In the genomic region with DNA sequence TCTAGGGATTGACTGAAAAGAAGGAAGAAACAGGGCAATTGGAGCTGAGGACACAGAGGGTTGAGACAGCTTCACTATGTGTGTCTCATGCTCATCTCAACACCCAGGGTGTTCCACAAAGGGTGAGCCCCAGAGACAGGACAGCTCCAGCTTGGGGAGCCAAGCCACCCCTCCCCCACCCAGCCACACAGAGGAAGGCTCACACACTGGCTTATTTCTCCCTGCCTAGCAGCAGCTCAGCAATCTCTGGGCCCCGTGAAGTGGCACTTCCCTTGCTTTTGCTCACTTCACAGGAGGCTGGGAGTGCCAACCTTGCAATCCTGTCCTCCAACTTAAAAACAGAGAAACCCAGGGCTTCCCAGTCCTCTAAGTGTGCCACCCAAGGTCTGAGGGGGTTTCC, we compare ENCODE assay signal across 8 mouse cellular contexts. TPM values are rescaled to one million over a fixed set of nuclear protein-coding genes. Genes with fewer than 3 reads are reported as not detected.
DNase-seq lines count a peak whose midpoint lies in the region; ATAC-seq and TF ChIP-seq lines count a peak whose summit lies in the region.

No protein-coding gene starts in this region.

- DNase-seq in hindbrain, embryonic 11.5 days (ENCODE audit: low spot score), result no peak
- DNase-seq in ES-E14 (ENCODE audit: low read depth, low spot score), result no peak
- no peak for DNase-seq in embryonic facial prominence, embryonic 14.5 days (ENCODE audit: low spot score)
- peak; percentile 71 for DNase-seq in kidney, postnatal 10 days
- DNase-seq in lung, postnatal 25 days (ENCODE audit: low spot score), result peak; percentile 71
- DNase-seq in ovary, postnatal 14 days (ENCODE audit: low spot score), result no peak
- no peak for DNase-seq in adrenal gland, postnatal 25 days

- H3K27me3 ChIP-seq in hindbrain, embryonic 11.5 days (ENCODE audit: control insufficient read depth, insufficient read depth, low read length), result no peaks in the 10 kb centered on the region
- no peaks in the 10 kb centered on the region for H3K27me3 ChIP-seq in hindbrain, embryonic 16.5 days (replicated peaks; ENCODE audit: control insufficient read depth, insufficient read depth, low read length)
- H3K27me3 ChIP-seq in embryonic facial prominence, embryonic 14.5 days (replicated peaks; ENCODE audit: control insufficient read depth, insufficient read depth, low read length), result no peaks in the 10 kb centered on the region

- no peaks in the 10 kb centered on the region for H3K36me3 ChIP-seq in hindbrain, embryonic 11.5 days (ENCODE audit: control insufficient read depth, insufficient read depth, low read length)
- H3K36me3 ChIP-seq in hindbrain, embryonic 16.5 days (ENCODE audit: control insufficient read depth, insufficient read depth, low read length), result no peaks in the 10 kb centered on the region
- no peaks in the 10 kb centered on the region for H3K36me3 ChIP-seq in ES-E14 (ENCODE audit: control insufficient read depth, insufficient read depth, low read length, poor library complexity, severe bottlenecking)
- H3K36me3 ChIP-seq in embryonic facial prominence, embryonic 14.5 days (ENCODE audit: control insufficient read depth, insufficient read depth, low read length), result peaks cover 8% of the 10 kb centered on the region; the same call in 1 of the 2 replicates

- H3K9ac ChIP-seq in hindbrain, embryonic 11.5 days (ENCODE audit: low read depth, low read length), result 0 out of 2 replicates have a peak overlapping the region, but pooled peaks have one; percentile 27
- H3K9ac ChIP-seq in hindbrain, embryonic 16.5 days (ENCODE audit: low read depth, low read length), result no peak overlapping the region
- 0 out of 2 replicates have a peak overlapping the region, but pooled peaks have one; percentile 15 for H3K9ac ChIP-seq in ES-E14 (ENCODE audit: insufficient read depth, low read depth, low read length, poor library complexity, severe bottlenecking)
- peak overlapping the region; percentile 38; the same call in 1 of the 2 replicates for H3K9ac ChIP-seq in embryonic facial prominence, embryonic 14.5 days (ENCODE audit: low read depth, low read length)

- H3K4me2 ChIP-seq in hindbrain, embryonic 11.5 days (replicated peaks; ENCODE audit: low read depth, low read length), result no peak overlapping the region
- no peak overlapping the region for H3K4me2 ChIP-seq in hindbrain, embryonic 16.5 days (ENCODE audit: low read length)
- H3K4me2 ChIP-seq in embryonic facial prominence, embryonic 14.5 days (ENCODE audit: low read depth, low read length), result 0 out of 2 replicates have a peak overlapping the region, but pooled peaks have one; percentile 7

- no peak overlapping the region for H3K4me3 ChIP-seq in hindbrain, embryonic 11.5 days (ENCODE audit: low read depth, low read length)
- H3K4me3 ChIP-seq in hindbrain, embryonic 16.5 days (ENCODE audit: low read length), result no peak overlapping the region
- H3K4me3 ChIP-seq in ES-E14 (ENCODE audit: insufficient read depth in 1 of 2, low read depth in 1 of 2, low read length in 2 of 2, poor library complexity in 1 of 2, severe bottlenecking in 1 of 2), result no peak overlapping the region
- no peak overlapping the region for H3K4me3 ChIP-seq in embryonic facial prominence, embryonic 14.5 days (ENCODE audit: low read depth, low read length)

- H3K9me3 ChIP-seq in hindbrain, embryonic 11.5 days (ENCODE audit: control insufficient read depth, low read length), result no peaks in the 10 kb centered on the region
- no peaks in the 10 kb centered on the region for H3K9me3 ChIP-seq in hindbrain, embryonic 16.5 days (ENCODE audit: control insufficient read depth, low read length)
- H3K9me3 ChIP-seq in ES-E14 (ENCODE audit: control insufficient read depth, insufficient read depth, low read depth, low read length), result no peaks in the 10 kb centered on the region
- H3K9me3 ChIP-seq in embryonic facial prominence, embryonic 14.5 days (ENCODE audit: control insufficient read depth, low read length), result no peaks in the 10 kb centered on the region

- 0% methylated on average over 1 of the region's 1 CpGs for WGBS in hindbrain, embryonic 11.5 days
- 6% methylated on average over 1 of the region's 1 CpGs for WGBS in hindbrain, embryonic 16.5 days
- 0% methylated on average over 1 of the region's 1 CpGs for WGBS in embryonic facial prominence, embryonic 14.5 days

- H3K27ac ChIP-seq in hindbrain, embryonic 11.5 days (ENCODE audit: low read depth, low read length), result no peak overlapping the region
- H3K27ac ChIP-seq in hindbrain, embryonic 16.5 days (ENCODE audit: low read depth, low read length), result no peak overlapping the region
- no peak overlapping the region for H3K27ac ChIP-seq in ES-E14 (ENCODE audit: insufficient read depth, low read depth, low read length, poor library complexity, severe bottlenecking)
- 0 out of 2 replicates have a peak overlapping the region, but pooled peaks have one; percentile 33 for H3K27ac ChIP-seq in embryonic facial prominence, embryonic 14.5 days (replicated peaks; ENCODE audit: low read depth, low read length)

- H3K4me1 ChIP-seq in hindbrain, embryonic 11.5 days (replicated peaks; ENCODE audit: control insufficient read depth, insufficient read depth, low read length), result peaks cover 7% of the 10 kb centered on the region
- peaks cover 9% of the 10 kb centered on the region for H3K4me1 ChIP-seq in hindbrain, embryonic 16.5 days (ENCODE audit: control insufficient read depth, insufficient read depth, low read depth, low read length)
- peaks cover 0 to 16% of the 10 kb centered on the region in 2 experiments; a peak in 2 of 4 replicates for H3K4me1 ChIP-seq in ES-E14 (ENCODE audit: control insufficient read depth in 2 of 2, insufficient read depth in 2 of 2, low read length in 2 of 2, poor library complexity in 1 of 2)
- peaks cover 30% of the 10 kb centered on the region for H3K4me1 ChIP-seq in embryonic facial prominence, embryonic 14.5 days (ENCODE audit: control insufficient read depth, insufficient read depth, low read length)

- in situ Hi-C loops in ES-E14 (cut with MboI; ENCODE audit: low sequenced_read_pairs in 2 of 2, unreplicated experiment in 2 of 2), result no loop called here

- ATAC-seq in hindbrain, embryonic 11.5 days (ENCODE audit: low FRiP score), result no peak
- ATAC-seq in hindbrain, embryonic 16.5 days, result no peak
- no peak for ATAC-seq in embryonic facial prominence, embryonic 14.5 days (ENCODE audit: low read depth)

TF ChIP-seq in ES-E14, 5 proteins besides CTCF, POLR2A, EP300 and RAD21:
- TF ChIP-seq CHD2 (IDR thresholded peaks at IDR 0.05; ENCODE audit: low read depth, low read length) (no peak), MAFK (IDR thresholded peaks at IDR 0.05; ENCODE audit: insufficient read depth, low read depth, low read length) (no peak), ZC3H11A (IDR thresholded peaks at IDR 0.05; ENCODE audit: borderline replicate concordance, low read depth, low read length) (no peak), ZNF384 (IDR thresholded peaks at IDR 0.05; ENCODE audit: low read depth, low read length) (no peak), HCFC1 (IDR thresholded peaks at IDR 0.05; ENCODE audit: borderline replicate concordance, insufficient read depth, low read length) (no peak)

RNA-seq across cellular contexts. Expression of gene Rhog, which starts 10.1 kb away (rescaled TPM):
- polyA plus RNA-seq in hindbrain, embryonic 11.5 days (2014; fragmentation: Nextera tagmentation; extraction: Ambion mirVana), result 35.3 and 35.5 TPM in 2 replicates
- polyA plus RNA-seq in hindbrain, embryonic 16.5 days (2015; fragmentation: Nextera tagmentation; extraction: Ambion mirVana), result 19.5 and 20.9 TPM in 2 replicates
- total RNA-seq in ES-E14 (2012; rRNA removed), result 3.8 and 4.3 TPM in 2 replicates
- 66.6 and 68.0 TPM in 2 replicates for polyA plus RNA-seq in embryonic facial prominence, embryonic 14.5 days (2014; fragmentation: Nextera tagmentation; extraction: Ambion mirVana)
- total RNA-seq in adrenal gland, postnatal 25 days (2021), result 58.9 and 59.7 TPM in 2 replicates

RNA-seq across cellular contexts. Expression of gene Stim1, which starts 21.8 kb away (rescaled TPM):
- polyA plus RNA-seq in hindbrain, embryonic 11.5 days (2014; fragmentation: Nextera tagmentation; extraction: Ambion mirVana), result 9.3 and 10.3 TPM in 2 replicates
- polyA plus RNA-seq in hindbrain, embryonic 16.5 days (2015; fragmentation: Nextera tagmentation; extraction: Ambion mirVana), result 15.1 and 17.4 TPM in 2 replicates
- total RNA-seq in ES-E14 (2012; rRNA removed), result 22.4 and 31.3 TPM in 2 replicates
- polyA plus RNA-seq in embryonic facial prominence, embryonic 14.5 days (2014; fragmentation: Nextera tagmentation; extraction: Ambion mirVana), result 36.4 TPM in 2 replicates
- 52.4 and 65.8 TPM in 2 replicates for total RNA-seq in adrenal gland, postnatal 25 days (2021)

RNA-seq across cellular contexts. Expression of gene Pgap2, which starts 35.8 kb away (rescaled TPM):
- polyA plus RNA-seq in hindbrain, embryonic 11.5 days (2014; fragmentation: Nextera tagmentation; extraction: Ambion mirVana), result 47.4 and 50.3 TPM in 2 replicates
- polyA plus RNA-seq in hindbrain, embryonic 16.5 days (2015; fragmentation: Nextera tagmentation; extraction: Ambion mirVana), result 63.5 and 67.0 TPM in 2 replicates
- total RNA-seq in ES-E14 (2012; rRNA removed), result 24.0 and 30.1 TPM in 2 replicates
- 80.8 and 81.1 TPM in 2 replicates for polyA plus RNA-seq in embryonic facial prominence, embryonic 14.5 days (2014; fragmentation: Nextera tagmentation; extraction: Ambion mirVana)
- 82.3 and 110 TPM in 2 replicates for total RNA-seq in adrenal gland, postnatal 25 days (2021)

RNA-seq across cellular contexts. Expression of gene Nup98, which starts 35.8 kb away (rescaled TPM):
- polyA plus RNA-seq in hindbrain, embryonic 11.5 days (2014; fragmentation: Nextera tagmentation; extraction: Ambion mirVana), result 40.0 and 42.1 TPM in 2 replicates
- 15.1 and 19.4 TPM in 2 replicates for polyA plus RNA-seq in hindbrain, embryonic 16.5 days (2015; fragmentation: Nextera tagmentation; extraction: Ambion mirVana)
- 50.5 and 59.4 TPM in 2 replicates for total RNA-seq in ES-E14 (2012; rRNA removed)
- polyA plus RNA-seq in embryonic facial prominence, embryonic 14.5 days (2014; fragmentation: Nextera tagmentation; extraction: Ambion mirVana), result 35.9 and 37.5 TPM in 2 replicates
- total RNA-seq in adrenal gland, postnatal 25 days (2021), result 60.8 and 61.0 TPM in 2 replicates

Comparison
In these comparisons a context has a peak if more than half of its experiments do, and no peak if none do; other contexts are left out.
1. DNase-seq: peak in kidney, postnatal 10 days (single experiment) and lung, postnatal 25 days (single experiment); none in hindbrain, embryonic 11.5 days (single experiment), ES-E14 (single experiment), embryonic facial prominence, embryonic 14.5 days (single experiment), ovary, postnatal 14 days (single experiment) and adrenal gland, postnatal 25 days (single experiment).